Mouse (Mus musculus) gonadal fat pad, adult 2 months (tissue): Measurements from ENCODE around the gene Cenpn. TPM values are rescaled to one million over a fixed set of nuclear protein-coding genes. Genes with fewer than 3 reads are reported as not detected.

Experiments
- polyA plus RNA-seq: library from polyadenylated mRNA; depleted of rRNA; stranded (reverse); fragments of >200 nt; gene quantifications from 2 replicates; pipeline ENCODE4 v1.2.3, GENCODE M21; 2012; rRNA removed

Cenpn gene
- polyA plus RNA-seq, 1 experiment: 2.3 TPM

Other genes with a start within 250 kb of the Cenpn start
- 2.1 and 3.2 TPM in 2 replicates for gene Cdyl2, start 188.7 kb upstream of the Cenpn start, polyA plus RNA-seq
- gene Cmc2, start 275 bp upstream of the Cenpn start, polyA plus RNA-seq: 6.5 and 7.6 TPM in 2 replicates
- gene Atmin, start 21.7 kb downstream of the Cenpn start, polyA plus RNA-seq: 13.3 and 16.9 TPM in 2 replicates
- gene 1700030J22Rik, start 57.2 kb downstream of the Cenpn start, polyA plus RNA-seq: 2.0 and 2.2 TPM in 2 replicates
- gene Gcsh, start 71.8 kb downstream of the Cenpn start, polyA plus RNA-seq: 72.6 and 88.8 TPM in 2 replicates
- gene Pkd1l2, start 160.7 kb downstream of the Cenpn start, polyA plus RNA-seq: 0.04 and 0.15 TPM in 2 replicates
- gene Bco1, start 174.1 kb downstream of the Cenpn start, polyA plus RNA-seq: 0.25 and 0.32 TPM in 2 replicates
- 3.2 and 3.5 TPM in 2 replicates for gene Gan, start 236.4 kb downstream of the Cenpn start, polyA plus RNA-seq